Mouse (Mus musculus): Measurements from ENCODE around the gene Meis1. TPM values are rescaled to one million over a fixed set of nuclear protein-coding genes. Genes with fewer than 3 reads are reported as not detected.

Meis1 gene
- 0.45 TPM for polyA plus RNA-seq (2017; shearing (Covaris generic))

GRCm38 (mm10) chr11:19018489-19019203, at the start of gene Meis1:
Gene Meis1, minus strand, starts transcription at chr11:19018985.

